Mouse (Mus musculus): ENCODE data around the gene Cltb. TPM values are rescaled to one million over a fixed set of nuclear protein-coding genes. Genes with fewer than 3 reads are reported as not detected.
"Not testable (repeated sequence)": the region's sequence is repeated elsewhere in the genome, so short reads cannot be mapped to it uniquely, and the experiment has no call there.

Cltb gene
- polyA plus RNA-seq, 1 experiment from 2014 or later: 28.1 TPM

GRCm38 (mm10) chr13:54616998-54617397 lies 5.9 kb upstream of the Cltb start:
- no peak for DNase-seq (ENCODE audit: low spot score, missing footprints)
- 68% methylated on average over 6 of the region's 6 CpGs for WGBS
- H3K9ac ChIP-seq (ENCODE audit: low read length): no peak overlapping the region
- no peaks in the 10 kb centered on the region for H3K9me3 ChIP-seq (ENCODE audit: control insufficient read depth, low read length)
- H3K4me3 ChIP-seq (ENCODE audit: low read depth, low read length): no peak overlapping the region
- no peaks in the 10 kb centered on the region for H3K4me1 ChIP-seq (ENCODE audit: control insufficient read depth, insufficient read depth, low read length)
- no peak for ATAC-seq (ENCODE audit: low FRiP score)
- H3K4me2 ChIP-seq: no peak overlapping the region
- H3K36me3 ChIP-seq (ENCODE audit: control insufficient read depth, insufficient read depth, low read length): no peaks in the 10 kb centered on the region
- no peaks in the 10 kb centered on the region for H3K27me3 ChIP-seq (ENCODE audit: control insufficient read depth, insufficient read depth, low read length)
- no peak overlapping the region for H3K27ac ChIP-seq (ENCODE audit: low read depth, low read length)

- Histone ChIP-seq H3K27ac (ENCODE audit: low read depth, low read length) (no peak overlapping the region), H3K9me3 (ENCODE audit: control insufficient read depth, low read length) (no peaks in the 10 kb centered on the region), H3K9ac (ENCODE audit: low read length) (no peak overlapping the region), H3K4me1 (ENCODE audit: control insufficient read depth, insufficient read depth, low read length) (no peaks in the 10 kb centered on the region), H3K36me3 (ENCODE audit: control insufficient read depth, insufficient read depth, low read length) (no peaks in the 10 kb centered on the region), H3K27me3 (ENCODE audit: control insufficient read depth, insufficient read depth, low read length) (no peaks in the 10 kb centered on the region), H3K4me3 (ENCODE audit: low read depth, low read length) (no peak overlapping the region), H3K4me2 (no peak overlapping the region)
- ATAC-seq (ENCODE audit: low FRiP score) (no peak), DNase-seq (ENCODE audit: low spot score, missing footprints) (no peak)
- 79% methylated on average over 8 of the region's 8 CpGs for WGBS
Measured at GRCm38 (mm10) chr13:54616307-54616706, 5.2 kb upstream of the Cltb start.

GRCm38 (mm10) chr13:54613141-54613540 lies 2.0 kb upstream of the Cltb start:
- ATAC-seq (ENCODE audit: low FRiP score); H3K36me3 ChIP-seq (ENCODE audit: control insufficient read depth, insufficient read depth, low read length); H3K27ac ChIP-seq (ENCODE audit: low read depth, low read length); H3K4me2 ChIP-seq; H3K4me3 ChIP-seq (ENCODE audit: low read depth, low read length); DNase-seq (ENCODE audit: low spot score, missing footprints); H3K9ac ChIP-seq (ENCODE audit: low read length); H3K9me3 ChIP-seq (ENCODE audit: control insufficient read depth, low read length); H3K27me3 ChIP-seq (ENCODE audit: control insufficient read depth, insufficient read depth, low read length): not testable (repeated sequence)
- 86% methylated on average over 8 of the region's 8 CpGs for WGBS
- peaks cover 14% of the 10 kb centered on the region; the same call in 1 of the 2 replicates for H3K4me1 ChIP-seq (ENCODE audit: control insufficient read depth, insufficient read depth, low read length)

- Histone ChIP-seq H3K9ac (ENCODE audit: low read length) (peak overlapping the region; percentile 70), H3K27me3 (ENCODE audit: control insufficient read depth, insufficient read depth, low read length) (peaks cover 8% of the 10 kb centered on the region), H3K27ac (ENCODE audit: low read depth, low read length) (no peak overlapping the region), H3K36me3 (ENCODE audit: control insufficient read depth, insufficient read depth, low read length) (no peaks in the 10 kb centered on the region), H3K9me3 (ENCODE audit: control insufficient read depth, low read length) (no peaks in the 10 kb centered on the region), H3K4me3 (ENCODE audit: low read depth, low read length) (peak overlapping the region; percentile 62), H3K4me2 (peak overlapping the region; percentile 98), H3K4me1 (ENCODE audit: control insufficient read depth, insufficient read depth, low read length) (peaks cover 14% of the 10 kb centered on the region; the same call in 1 of the 2 replicates)
- ATAC-seq (ENCODE audit: low FRiP score) (peak; percentile 31; the same call in 1 of the 2 replicates), DNase-seq (ENCODE audit: low spot score, missing footprints) (peak; percentile 90)
- 6% methylated on average over 13 of the region's 13 CpGs for WGBS
Measured at GRCm38 (mm10) chr13:54610613-54610971, 552 bp downstream of the Cltb start.

- Histone ChIP-seq H3K9ac (ENCODE audit: low read length) (no peak overlapping the region), H3K27me3 (ENCODE audit: control insufficient read depth, insufficient read depth, low read length) (peaks cover 8% of the 10 kb centered on the region), H3K4me2 (no peak overlapping the region), H3K4me3 (ENCODE audit: low read depth, low read length) (no peak overlapping the region), H3K4me1 (ENCODE audit: control insufficient read depth, insufficient read depth, low read length) (peaks cover 14% of the 10 kb centered on the region; the same call in 1 of the 2 replicates), H3K36me3 (ENCODE audit: control insufficient read depth, insufficient read depth, low read length) (no peaks in the 10 kb centered on the region), H3K27ac (ENCODE audit: low read depth, low read length) (no peak overlapping the region), H3K9me3 (ENCODE audit: control insufficient read depth, low read length) (no peaks in the 10 kb centered on the region)
- no peak for ATAC-seq (ENCODE audit: low FRiP score)
- no peak for DNase-seq (ENCODE audit: low spot score, missing footprints)
- 0% methylated on average over 1 of the region's 1 CpGs for WGBS
Measured at GRCm38 (mm10) chr13:54609301-54609700, 1.8 kb downstream of the Cltb start.

GRCm38 (mm10) chr13:54608666-54609065 lies 2.5 kb downstream of the Cltb start:
- peaks cover 14% of the 10 kb centered on the region; the same call in 1 of the 2 replicates for H3K4me1 ChIP-seq (ENCODE audit: control insufficient read depth, insufficient read depth, low read length)

GRCm38 (mm10) chr13:54608002-54608401 lies 3.1 kb downstream of the Cltb start:
- H3K27me3 ChIP-seq (ENCODE audit: control insufficient read depth, insufficient read depth, low read length): peaks cover 8% of the 10 kb centered on the region
- H3K4me1 ChIP-seq (ENCODE audit: control insufficient read depth, insufficient read depth, low read length): peaks cover 14% of the 10 kb centered on the region; the same call in 1 of the 2 replicates
- no peak overlapping the region for H3K27ac ChIP-seq (ENCODE audit: low read depth, low read length)
- H3K9ac ChIP-seq (ENCODE audit: low read length): no peak overlapping the region
- no peaks in the 10 kb centered on the region for H3K9me3 ChIP-seq (ENCODE audit: control insufficient read depth, low read length)
- no peak for ATAC-seq (ENCODE audit: low FRiP score)
- H3K36me3 ChIP-seq (ENCODE audit: control insufficient read depth, insufficient read depth, low read length): no peaks in the 10 kb centered on the region
- 68% methylated on average over 3 of the region's 3 CpGs for WGBS
- DNase-seq (ENCODE audit: low spot score, missing footprints): no peak
- H3K4me2 ChIP-seq: no peak overlapping the region
- H3K4me3 ChIP-seq (ENCODE audit: low read depth, low read length): no peak overlapping the region

More at GRCm38 (mm10) chr13:54608666-54609065, 2.5 kb downstream of the Cltb start:
- ATAC-seq (ENCODE audit: low FRiP score) (no peak), DNase-seq (ENCODE audit: low spot score, missing footprints) (no peak)
- no peak overlapping the region for H3K4me3 ChIP-seq (ENCODE audit: low read depth, low read length)
- H3K4me2 ChIP-seq: no peak overlapping the region
- peaks cover 8% of the 10 kb centered on the region for H3K27me3 ChIP-seq (ENCODE audit: control insufficient read depth, insufficient read depth, low read length)
- no peak overlapping the region for H3K27ac ChIP-seq (ENCODE audit: low read depth, low read length)
- 7% methylated on average over 8 of the region's 8 CpGs for WGBS
- no peak overlapping the region for H3K9ac ChIP-seq (ENCODE audit: low read length)
- no peaks in the 10 kb centered on the region for H3K36me3 ChIP-seq (ENCODE audit: control insufficient read depth, insufficient read depth, low read length)
- no peaks in the 10 kb centered on the region for H3K9me3 ChIP-seq (ENCODE audit: control insufficient read depth, low read length)

- ATAC-seq (ENCODE audit: low FRiP score): no peak
- H3K4me2 ChIP-seq: no peak overlapping the region
- peaks cover 8% of the 10 kb centered on the region for H3K27me3 ChIP-seq (ENCODE audit: control insufficient read depth, insufficient read depth, low read length)
- no peak overlapping the region for H3K4me3 ChIP-seq (ENCODE audit: low read depth, low read length)
- H3K9ac ChIP-seq (ENCODE audit: low read length): no peak overlapping the region
- peaks cover 14% of the 10 kb centered on the region; the same call in 1 of the 2 replicates for H3K4me1 ChIP-seq (ENCODE audit: control insufficient read depth, insufficient read depth, low read length)
- 79% methylated on average over 5 of the region's 5 CpGs for WGBS
- no peak for DNase-seq (ENCODE audit: low spot score, missing footprints)
- no peaks in the 10 kb centered on the region for H3K9me3 ChIP-seq (ENCODE audit: control insufficient read depth, low read length)
- H3K36me3 ChIP-seq (ENCODE audit: control insufficient read depth, insufficient read depth, low read length): no peaks in the 10 kb centered on the region
- no peak overlapping the region for H3K27ac ChIP-seq (ENCODE audit: low read depth, low read length)
Measured at GRCm38 (mm10) chr13:54607204-54607603, 3.9 kb downstream of the Cltb start.

- no peak for DNase-seq (ENCODE audit: low spot score, missing footprints)
Measured at GRCm38 (mm10) chr13:54605426-54605825, 5.7 kb downstream of the Cltb start.

More at GRCm38 (mm10) chr13:54605426-54605825, 5.7 kb downstream of the Cltb start:
- H3K9me3 ChIP-seq (ENCODE audit: control insufficient read depth, low read length): no peaks in the 10 kb centered on the region
- H3K9ac ChIP-seq (ENCODE audit: low read length): no peak overlapping the region
- no peak overlapping the region for H3K4me2 ChIP-seq
- no peak overlapping the region for H3K27ac ChIP-seq (ENCODE audit: low read depth, low read length)
- H3K4me3 ChIP-seq (ENCODE audit: low read depth, low read length): no peak overlapping the region
- peaks cover 3% of the 10 kb centered on the region; the same call in 1 of the 2 replicates for H3K27me3 ChIP-seq (ENCODE audit: control insufficient read depth, insufficient read depth, low read length)
- no peaks in the 10 kb centered on the region for H3K36me3 ChIP-seq (ENCODE audit: control insufficient read depth, insufficient read depth, low read length)
- WGBS: 82% methylated on average over 5 of the region's 5 CpGs
- H3K4me1 ChIP-seq (ENCODE audit: control insufficient read depth, insufficient read depth, low read length): peaks cover 8% of the 10 kb centered on the region; the same call in 1 of the 2 replicates
- ATAC-seq (ENCODE audit: low FRiP score): no peak

All from midbrain, embryonic 11.5 days (tissue).